Mouse (Mus musculus) C2C12 (cell line): ENCODE results near the gene Palld. TPM values are rescaled to one million over a fixed set of nuclear protein-coding genes. Genes with fewer than 3 reads are reported as not detected.

ENCODE experiments used
- H3K27me3 ChIP-seq: one replicate; pipeline ENCODE4 v1.6.1; 2011; ENCODE audit not compliant: control insufficient read depth, insufficient read depth, insufficient read length
- H3K36me3 ChIP-seq: one replicate; pipeline ENCODE4 v1.6.1; 2011; ENCODE audit not compliant: control insufficient read depth, insufficient read depth
- H3K4me3 ChIP-seq: one replicate; pipeline ENCODE4 v1.5.1; 2011; ENCODE audit warnings: mild to moderate bottlenecking, control low read depth; ENCODE audit not compliant: poor library complexity, insufficient read depth, severe bottlenecking
- H3K79me2 ChIP-seq: one replicate; pipeline ENCODE4 v1.6.1; 2011; ENCODE audit not compliant: control insufficient read depth, insufficient read depth
- H3K79me3 ChIP-seq: one replicate; pipeline ENCODE4 v1.6.1; 2011; ENCODE audit warnings: low read depth, control low read depth
- H3ac ChIP-seq: one replicate; pipeline ENCODE3; 2011; ENCODE audit warnings: low read depth; ENCODE audit not compliant: control insufficient read depth, insufficient read length
- CEBPB ChIP-seq: IDR thresholded peaks from one replicate; pipeline ENCODE4 v1.6.1; 2011; ENCODE audit warnings: low read depth, mild to moderate bottlenecking, control low read depth, moderate library complexity
- CTCF ChIP-seq: IDR thresholded peaks from one replicate; pipeline ENCODE4 v1.5.1; 2011; ENCODE audit not compliant: control insufficient read depth, insufficient read depth, insufficient read length
- FOSL1 ChIP-seq: IDR thresholded peaks from one replicate; pipeline ENCODE4 v1.8.0; 2011; ENCODE audit warnings: mild to moderate bottlenecking, low read length; ENCODE audit not compliant: poor library complexity, insufficient read depth, severe bottlenecking
- MAX ChIP-seq: IDR thresholded peaks from one replicate; pipeline ENCODE4 v1.6.1; 2011; ENCODE audit warnings: mild to moderate bottlenecking, control low read depth
- MYOD1 ChIP-seq: IDR thresholded peaks from one replicate; pipeline ENCODE4 v1.6.1; 2011; ENCODE audit warnings: low read depth; ENCODE audit not compliant: control insufficient read depth, insufficient read length
- MYOG ChIP-seq: IDR thresholded peaks from one replicate; pipeline ENCODE4 v1.6.1; 2011; ENCODE audit not compliant: control insufficient read depth, insufficient read length; ENCODE audit errors: extremely low read depth
- USF1 ChIP-seq: IDR thresholded peaks from one replicate; pipeline ENCODE4 v1.6.1; 2011; ENCODE audit warnings: low read depth, mild to moderate bottlenecking, control low read depth, moderate library complexity
- polyA plus RNA-seq: library from polyadenylated mRNA; unstranded; fragments of >200 nt; fragmentation: generic; extraction: Trizol; gene quantifications from one replicate; pipeline ENCODE4 v1.2.1, GENCODE M21; 2012; ENCODE audit warnings: missing spikeins

Gene Palld
- polyA plus RNA-seq, 1 experiment = 79.5 TPM

DNA sequence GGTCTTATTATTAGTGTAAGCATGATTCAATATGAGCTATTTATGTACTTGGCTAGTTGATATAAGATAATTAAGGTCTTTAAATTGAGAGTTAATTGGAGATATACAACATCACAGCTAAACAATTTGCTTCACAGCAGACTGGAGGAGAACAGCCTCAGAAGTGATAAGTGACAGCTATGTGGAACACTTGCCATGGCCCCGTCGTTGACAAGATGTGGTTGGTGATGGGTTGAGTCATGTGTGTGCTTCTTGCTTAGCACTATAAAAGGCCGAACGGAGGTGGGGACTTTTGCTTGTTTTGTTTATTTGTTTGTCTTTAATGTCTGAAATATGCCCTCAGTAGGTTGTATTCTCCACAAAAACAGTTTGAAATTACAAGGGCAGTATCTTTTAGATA lies 51.2 kb downstream of the Palld start:
- H3K36me3 ChIP-seq = no peaks in the 10 kb centered on the region
- TF ChIP-seq USF1 (no peak), CTCF (no peak), MYOD1 (no peak), MAX (no peak), FOSL1 (no peak), CEBPB (no peak)
- H3K79me2 ChIP-seq = no peaks in the 10 kb centered on the region
- H3K79me3 ChIP-seq = no peaks in the 10 kb centered on the region
- no peaks in the 10 kb centered on the region for H3K27me3 ChIP-seq
- no peak overlapping the region for H3K4me3 ChIP-seq
- no peak overlapping the region for H3ac ChIP-seq

DNA sequence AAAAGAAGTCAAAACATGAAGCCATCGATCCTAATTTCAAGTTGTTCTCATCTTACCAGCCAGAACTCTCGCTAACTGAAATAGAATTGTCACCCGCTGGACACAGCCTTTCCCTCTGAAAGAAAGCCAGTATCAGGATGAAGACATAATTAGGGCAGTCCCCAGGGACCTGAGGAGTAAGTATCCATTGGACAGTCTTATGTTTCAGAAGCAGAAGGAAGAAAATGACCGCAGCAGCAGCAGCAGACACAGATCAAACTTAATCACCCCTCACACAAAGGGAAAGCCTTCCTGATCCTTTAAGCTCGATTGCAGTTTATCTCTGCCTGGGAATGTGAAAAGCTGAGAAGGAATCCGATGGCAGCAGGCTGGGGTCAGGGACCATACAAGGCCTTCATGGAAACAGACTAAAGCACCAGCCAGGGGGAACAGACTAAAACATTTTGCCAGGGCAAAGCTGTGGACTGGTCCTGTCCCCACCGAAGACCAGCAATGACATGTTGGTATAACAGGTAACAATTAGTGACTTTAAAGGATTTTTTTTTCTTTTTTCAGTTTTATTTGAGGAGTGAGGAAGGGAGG lies 53.8 kb downstream of the Palld start:
- Histone ChIP-seq H3K36me3 (no peaks in the 10 kb centered on the region), H3ac (no peak overlapping the region), H3K79me3 (no peaks in the 10 kb centered on the region), H3K4me3 (no peak overlapping the region), H3K27me3 (no peaks in the 10 kb centered on the region), H3K79me2 (no peaks in the 10 kb centered on the region)
- TF ChIP-seq USF1 (no peak), MAX (no peak), MYOD1 (no peak), CTCF (no peak), CEBPB (no peak), MYOG (no peak)

DNA sequence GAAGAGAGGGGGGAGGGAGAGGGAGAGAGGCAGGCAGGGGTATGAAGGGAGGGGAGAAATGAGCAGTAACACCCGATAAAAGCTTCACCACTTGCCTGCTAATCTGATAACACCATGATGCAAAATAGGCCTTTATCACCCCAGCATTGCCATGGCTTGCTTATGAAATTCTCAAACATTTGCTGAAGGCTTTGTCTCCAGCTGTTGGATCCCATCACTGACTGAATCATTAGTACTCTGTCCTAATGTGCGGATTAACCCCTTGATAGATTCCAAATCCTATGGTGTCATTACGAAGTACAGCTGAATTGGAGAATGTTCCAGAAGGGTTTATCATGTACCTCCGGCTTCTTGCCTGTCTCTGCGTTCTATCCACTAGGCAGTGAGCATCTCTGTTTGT lies 55.0 kb downstream of the Palld start:
- no peaks in the 10 kb centered on the region for H3K36me3 ChIP-seq
- no peaks in the 10 kb centered on the region for H3K79me2 ChIP-seq
- TF ChIP-seq CTCF (no peak), MYOD1 (peak; percentile 52)
- no peak overlapping the region for H3ac ChIP-seq
- no peak overlapping the region for H3K4me3 ChIP-seq
- no peaks in the 10 kb centered on the region for H3K79me3 ChIP-seq
- H3K27me3 ChIP-seq = no peaks in the 10 kb centered on the region

DNA sequence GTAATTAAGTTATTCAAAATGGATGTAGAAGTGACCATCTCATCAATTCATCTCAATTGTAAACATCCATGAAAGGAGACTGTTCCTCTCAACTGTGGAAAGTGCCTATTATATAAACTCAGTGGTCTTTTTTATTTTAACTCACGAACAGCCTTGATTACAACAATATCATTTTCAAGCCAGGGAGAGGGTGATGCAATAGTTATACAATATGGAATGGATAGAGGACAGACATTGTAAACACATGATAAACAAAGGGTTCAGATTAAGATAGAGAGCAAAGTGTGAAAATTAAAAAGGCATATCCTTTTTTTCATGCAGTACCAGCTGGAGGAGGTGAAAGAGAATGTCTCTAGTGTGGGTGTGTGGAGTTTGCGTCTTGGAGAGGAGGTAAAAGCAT lies 57.5 kb downstream of the Palld start:
- H3K36me3 ChIP-seq = no peaks in the 10 kb centered on the region
- H3K79me2 ChIP-seq = no peaks in the 10 kb centered on the region
- H3ac ChIP-seq = no peak overlapping the region
- H3K4me3 ChIP-seq = no peak overlapping the region
- no peaks in the 10 kb centered on the region for H3K27me3 ChIP-seq
- TF ChIP-seq USF1 (no peak), CTCF (no peak), MYOG (no peak), MAX (no peak), MYOD1 (no peak), CEBPB (no peak), FOSL1 (no peak)
- no peaks in the 10 kb centered on the region for H3K79me3 ChIP-seq

DNA sequence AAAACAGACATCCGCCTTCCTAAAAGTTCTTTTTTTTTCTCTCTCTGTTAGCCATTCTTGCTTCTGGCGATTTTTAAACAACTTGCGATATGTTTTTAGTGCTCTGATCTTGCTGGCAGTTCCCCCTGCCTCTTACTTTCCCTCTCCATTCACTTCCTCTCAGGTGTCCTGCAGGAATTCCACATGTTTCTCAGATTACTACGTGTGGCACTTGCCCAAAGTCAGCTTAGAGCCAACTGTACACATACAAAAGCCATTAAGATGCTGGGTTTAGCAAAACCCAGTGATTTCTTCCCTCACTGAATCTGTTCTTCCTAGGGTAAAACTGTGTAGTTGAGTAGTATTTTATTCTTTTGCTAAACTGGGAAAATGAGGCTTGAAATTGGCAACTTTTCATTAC lies 57.9 kb downstream of the Palld start:
- no peaks in the 10 kb centered on the region for H3K79me3 ChIP-seq
- H3K4me3 ChIP-seq = no peak overlapping the region
- H3K27me3 ChIP-seq = no peaks in the 10 kb centered on the region
- no peak overlapping the region for H3ac ChIP-seq
- TF ChIP-seq MYOD1 = no peak
- no peak for TF ChIP-seq FOSL1
- no peaks in the 10 kb centered on the region for H3K36me3 ChIP-seq
- H3K79me2 ChIP-seq = no peaks in the 10 kb centered on the region

DNA sequence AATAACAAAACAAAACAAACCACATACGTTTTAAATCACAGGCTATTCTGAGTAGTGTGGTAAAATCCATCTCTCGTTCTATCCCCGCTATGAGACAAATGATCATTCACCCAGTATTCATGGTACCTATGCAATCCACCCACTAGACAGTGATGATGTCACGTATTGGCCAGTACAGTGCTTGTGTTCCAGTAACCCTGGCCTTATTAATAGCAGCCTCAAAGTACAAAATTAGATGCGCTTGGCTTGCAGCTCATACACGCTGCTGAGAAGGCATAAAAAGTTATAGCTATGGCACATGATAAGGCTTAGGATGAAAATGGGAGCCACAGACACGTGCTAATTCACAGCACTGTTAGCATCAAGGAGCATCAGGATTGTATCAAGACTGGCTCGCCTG lies 58.7 kb downstream of the Palld start:
- H3K27me3 ChIP-seq = no peaks in the 10 kb centered on the region
- no peaks in the 10 kb centered on the region for H3K36me3 ChIP-seq
- no peaks in the 10 kb centered on the region for H3K79me3 ChIP-seq
- no peak overlapping the region for H3ac ChIP-seq
- TF ChIP-seq MYOG (no peak), MYOD1 (no peak), CTCF (no peak), MAX (no peak), FOSL1 (no peak), CEBPB (no peak)
- no peaks in the 10 kb centered on the region for H3K79me2 ChIP-seq
- no peak overlapping the region for H3K4me3 ChIP-seq
